Mouse (Mus musculus) 3T3-L1 (cell line): Measurements from ENCODE around the gene Tnfsf15.

Experiments
- DNase-seq: peaks from one replicate; pipeline ENCODE4 v3.0.0-alpha.2; 2015; ENCODE audit warnings: low read depth, low spot score

Gene Tnfsf15

GRCm38 (mm10) chr4:63684412-63685252 is 60.3 kb downstream of the Tnfsf15 start:
- no peak for DNase-seq

DNA sequence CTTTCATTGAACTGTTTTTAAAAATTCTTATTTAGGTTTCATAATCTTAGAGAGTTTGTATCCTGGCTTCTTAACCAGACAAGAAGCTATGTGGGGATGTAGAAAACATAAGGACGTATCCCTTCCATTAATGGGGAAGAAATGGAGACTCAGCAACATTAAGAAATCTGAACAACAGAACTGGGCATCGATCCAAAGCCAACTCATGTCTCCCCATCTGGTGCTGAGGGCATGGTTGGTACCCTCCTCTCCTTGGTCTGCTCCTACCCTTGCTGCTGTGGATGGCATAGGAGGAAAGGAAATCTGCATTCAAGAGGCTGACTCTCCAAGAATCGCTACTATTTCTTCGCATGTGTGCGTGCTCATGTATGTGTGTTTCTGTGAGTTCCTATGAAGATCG is 61.2 kb downstream of the Tnfsf15 start:
- DNase-seq, result no peak

DNA sequence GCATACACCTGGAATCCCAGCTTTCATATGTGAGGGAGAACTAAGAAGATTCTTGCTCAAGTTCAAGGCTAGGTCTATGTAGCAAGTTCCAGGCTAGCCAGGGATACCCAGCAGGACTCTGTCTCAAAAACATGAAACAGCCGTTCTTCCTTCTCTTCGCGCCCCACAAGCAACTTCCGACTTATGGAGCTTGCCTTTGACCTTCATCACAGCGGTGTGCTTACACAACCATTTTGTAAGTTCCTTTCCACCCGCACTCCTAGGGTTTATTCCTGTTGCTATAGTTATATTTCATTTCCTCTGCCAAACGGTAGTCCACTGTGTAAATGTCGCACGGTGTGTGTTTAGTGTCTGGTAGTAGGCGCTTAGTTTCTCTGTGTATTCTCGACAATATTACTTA is 61.9 kb downstream of the Tnfsf15 start:
- no peak for DNase-seq

DNA sequence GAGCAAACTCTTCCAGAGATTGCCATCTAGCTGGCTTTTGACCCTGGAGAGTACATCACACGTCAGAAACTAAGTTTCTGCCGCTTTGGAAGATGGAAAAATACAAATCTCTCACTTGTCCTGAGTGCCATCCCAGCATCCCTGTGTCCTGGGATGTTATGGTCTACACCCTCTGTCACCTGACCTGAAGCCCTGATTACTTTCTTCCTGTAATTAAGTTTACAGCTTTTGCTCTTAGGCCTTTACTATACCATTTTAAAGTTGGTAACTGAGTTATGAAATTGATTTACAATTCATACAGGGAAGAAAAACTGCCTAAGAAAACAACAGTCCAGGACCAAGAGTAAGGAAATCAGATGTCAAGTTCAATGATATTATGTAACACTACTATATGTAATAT is 62.5 kb downstream of the Tnfsf15 start:
- no peak for DNase-seq

- no peak for DNase-seq
These were observed 63.4 kb downstream of the Tnfsf15 start for GRCm38 (mm10) chr4:63681557-63681956.
